Mouse (Mus musculus) adrenal gland, adult 8-10 months (tissue): Measurements from ENCODE around the gene F830045P16Rik. TPM values are rescaled to one million over a fixed set of nuclear protein-coding genes. Genes with fewer than 3 reads are reported as not detected.
"Not testable (repeated sequence)": the region's sequence is repeated elsewhere in the genome, so short reads cannot be mapped to it uniquely, and the experiment has no call there.

Source experiments
- DNase-seq: peaks from one replicate; pipeline ENCODE4 v3.0.0; 2022
- total RNA-seq, 4 experiments: library from RNA; stranded (reverse); gene quantifications; 2 replicates each; pipeline ENCODE4 v1.2.4; 2022

The F830045P16Rik gene
- total RNA-seq, 4 experiments from 2014 or later = not detected

DNA sequence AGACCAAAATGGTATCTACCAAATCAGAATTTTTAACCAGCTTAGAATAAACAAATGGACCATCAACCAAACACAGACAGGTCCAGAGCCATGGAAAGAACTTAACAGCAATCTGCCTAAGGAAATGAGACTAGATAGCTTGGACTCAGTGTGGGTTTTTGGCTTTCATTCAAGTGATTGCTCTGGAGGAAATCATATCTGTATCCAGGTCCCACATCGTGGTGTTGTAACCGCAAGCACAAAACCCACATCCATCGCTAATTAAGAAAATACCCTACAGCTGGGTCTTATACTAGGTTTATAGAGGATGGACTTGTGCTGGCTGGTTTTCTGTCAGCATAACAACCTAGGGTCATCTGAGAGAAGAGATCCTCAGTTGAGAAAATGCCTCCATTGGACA lies 53.3 kb downstream of the F830045P16Rik start:
- DNase-seq = no peak

DNA sequence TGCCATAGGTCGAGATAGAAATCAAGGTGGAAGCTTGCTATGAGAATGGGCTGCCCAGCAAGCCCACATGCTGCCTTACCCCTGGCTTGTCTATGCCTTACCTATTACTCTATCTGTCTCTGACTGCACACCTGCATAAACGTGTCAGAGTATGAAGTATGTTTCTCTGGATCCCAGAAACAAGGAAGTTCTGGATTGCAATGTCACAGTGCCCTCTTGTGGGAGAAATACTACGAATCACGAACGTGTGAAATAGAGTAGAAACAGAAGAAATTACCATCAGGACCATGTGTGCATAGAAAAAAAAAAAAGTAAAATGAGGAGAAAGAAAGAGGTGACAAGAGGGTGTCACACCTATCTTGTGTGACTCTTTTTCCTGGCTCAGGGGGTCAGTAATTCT lies 64.5 kb downstream of the F830045P16Rik start:
- DNase-seq = no peak

DNA sequence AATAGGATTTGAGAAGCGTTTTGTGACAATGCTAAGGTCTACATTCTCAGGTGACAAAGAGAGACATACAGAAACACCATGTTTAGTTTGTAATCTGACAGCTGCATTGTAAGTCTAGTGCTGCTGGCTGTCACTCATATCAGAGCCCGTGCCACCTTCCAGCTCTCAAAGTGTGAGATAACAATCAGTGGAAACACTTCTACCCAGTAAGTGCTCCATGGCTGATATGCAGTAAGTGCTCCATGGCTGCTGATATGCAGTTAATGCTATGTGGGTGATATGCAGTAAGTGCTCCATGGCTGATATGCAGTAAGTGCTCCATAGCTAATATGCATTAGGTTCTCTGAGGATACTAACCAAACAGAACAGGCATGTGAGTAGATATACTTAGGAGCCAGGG lies 65.6 kb downstream of the F830045P16Rik start:
- no peak for DNase-seq

DNA sequence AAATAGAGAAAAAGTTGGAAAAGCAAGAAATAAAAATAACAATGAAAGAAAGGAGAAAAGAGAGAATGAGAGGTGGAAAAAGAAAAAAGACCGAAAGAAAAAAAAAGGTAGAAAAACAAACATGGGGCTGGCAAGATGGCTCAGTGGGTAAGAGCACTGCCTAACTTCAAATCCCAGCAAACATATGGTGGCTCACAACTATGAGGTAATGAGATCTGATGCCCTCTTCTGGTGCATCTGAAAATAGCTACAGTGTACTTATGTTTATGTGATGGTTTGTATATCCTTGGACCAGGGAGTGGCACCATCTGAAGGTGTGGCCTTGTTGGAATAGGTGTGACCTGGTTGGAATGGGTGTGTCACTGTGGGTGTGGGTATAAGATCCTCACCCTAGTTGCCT lies 97.6 kb downstream of the F830045P16Rik start:
- not testable (repeated sequence) for DNase-seq

DNA sequence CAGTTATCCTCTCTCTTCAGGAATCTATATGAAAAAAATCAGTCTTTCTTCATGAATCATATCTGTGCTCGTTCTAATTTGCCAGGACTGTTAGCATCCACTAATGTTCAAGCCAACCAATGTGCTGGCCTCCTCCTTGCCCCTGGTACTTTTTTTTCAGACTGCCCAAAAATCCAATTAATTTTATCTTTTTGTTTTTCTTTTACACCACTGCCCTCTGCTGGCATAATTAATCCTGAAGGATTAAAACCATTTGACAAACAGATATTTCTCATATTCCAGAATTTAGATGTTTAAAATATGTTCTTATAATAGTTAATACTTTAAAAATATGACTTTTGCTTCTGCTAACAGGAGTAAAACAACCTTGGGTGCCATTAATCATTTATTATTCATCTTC lies 101.2 kb downstream of the F830045P16Rik start:
- DNase-seq = no peak

DNA sequence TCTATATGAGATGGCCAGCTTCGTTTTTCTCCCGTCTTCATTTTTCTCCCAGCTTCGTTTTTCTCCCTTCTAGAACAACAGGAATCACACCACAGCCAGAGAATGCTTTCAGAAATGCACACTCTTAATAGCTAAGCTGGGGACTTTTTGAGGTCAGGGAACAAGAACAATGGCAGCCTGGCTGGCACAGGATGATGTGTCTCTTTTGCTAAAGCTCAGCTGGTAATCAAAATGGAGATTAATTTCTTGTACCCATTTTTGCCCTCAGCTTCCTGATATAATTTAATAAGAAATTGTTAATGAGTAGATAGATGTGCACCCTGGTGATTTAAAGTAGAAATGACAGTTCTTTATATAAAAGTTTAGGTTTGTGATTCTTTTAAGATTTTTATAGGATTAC lies 112.7 kb downstream of the F830045P16Rik start:
- no peak for DNase-seq

DNA sequence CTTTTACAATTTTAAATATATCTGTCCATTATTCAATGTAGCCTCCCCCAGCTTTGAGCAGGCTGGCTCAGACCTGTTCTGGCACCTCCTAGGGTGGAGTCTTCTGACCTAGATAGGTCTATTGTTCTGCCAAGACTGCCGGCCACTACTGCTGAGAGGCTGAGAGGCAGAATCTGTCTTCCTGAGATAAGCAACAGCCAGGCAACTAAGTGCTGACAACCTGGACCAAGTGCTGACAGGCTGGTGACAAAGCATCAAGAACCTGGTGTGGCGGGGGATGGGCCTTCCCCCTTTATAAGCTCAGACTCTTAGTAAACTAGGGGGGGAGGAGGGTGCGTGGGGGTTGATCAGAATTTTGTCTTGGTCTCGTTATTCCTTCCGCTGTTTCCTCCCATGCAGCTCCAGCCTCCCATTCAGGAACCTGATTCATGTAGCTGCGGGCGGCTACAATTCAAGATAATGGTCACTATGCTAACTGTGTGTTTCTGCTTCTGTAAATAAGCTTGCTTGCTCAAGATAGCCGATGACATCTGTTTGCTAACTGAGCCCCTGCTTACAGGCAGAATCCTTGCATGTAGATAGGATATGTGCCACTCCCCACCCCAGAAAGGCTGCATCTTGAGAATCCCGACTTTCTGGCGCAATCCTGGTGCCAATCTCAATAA lies 115.4 kb downstream of the F830045P16Rik start:
- DNase-seq = no peak

DNA sequence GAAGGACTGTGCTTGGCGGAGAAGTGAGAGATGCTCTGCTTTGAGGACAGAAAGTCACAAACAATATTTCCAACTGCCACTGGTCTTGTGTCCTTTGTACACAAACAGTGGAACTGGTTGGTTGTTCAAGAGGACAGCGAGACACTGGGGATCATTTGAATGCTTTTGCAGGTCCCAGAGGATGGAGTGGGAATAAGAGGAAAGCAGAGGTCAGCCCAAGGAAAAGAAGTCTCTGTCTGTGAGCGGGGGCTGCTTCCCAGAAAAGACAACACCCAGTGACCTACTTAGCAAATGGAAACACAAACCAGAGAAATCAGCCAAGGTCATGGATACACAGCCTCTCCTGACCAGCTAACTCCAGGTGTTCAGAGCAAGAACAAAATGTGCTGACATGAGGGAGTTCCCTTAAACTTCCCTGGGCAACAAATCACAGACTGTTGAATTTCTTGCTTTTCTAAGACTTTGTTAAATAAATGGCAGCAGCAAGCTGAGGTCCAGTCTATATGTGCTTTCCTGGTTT lies 117.0 kb downstream of the F830045P16Rik start:
- no peak for DNase-seq

DNA sequence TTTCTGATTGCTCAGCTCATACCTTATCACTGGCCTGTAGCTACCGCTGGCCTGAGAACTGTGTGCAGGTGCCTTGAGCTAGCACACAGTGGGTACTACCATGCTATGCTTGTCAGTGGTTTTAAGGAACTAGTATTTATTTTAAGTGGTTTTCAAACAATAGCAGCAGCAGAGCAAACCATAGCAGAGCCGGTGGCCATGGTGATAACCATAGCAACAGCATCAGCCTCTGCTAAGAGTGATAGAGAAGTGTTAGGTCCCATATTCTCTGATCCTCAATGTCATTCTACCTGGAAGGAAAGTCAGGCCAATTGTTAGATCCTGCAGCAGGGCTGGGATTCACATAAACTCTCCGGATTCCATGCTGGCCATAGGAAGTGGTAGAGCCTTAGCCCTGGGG lies 121.8 kb downstream of the F830045P16Rik start:
- no peak for DNase-seq

DNA sequence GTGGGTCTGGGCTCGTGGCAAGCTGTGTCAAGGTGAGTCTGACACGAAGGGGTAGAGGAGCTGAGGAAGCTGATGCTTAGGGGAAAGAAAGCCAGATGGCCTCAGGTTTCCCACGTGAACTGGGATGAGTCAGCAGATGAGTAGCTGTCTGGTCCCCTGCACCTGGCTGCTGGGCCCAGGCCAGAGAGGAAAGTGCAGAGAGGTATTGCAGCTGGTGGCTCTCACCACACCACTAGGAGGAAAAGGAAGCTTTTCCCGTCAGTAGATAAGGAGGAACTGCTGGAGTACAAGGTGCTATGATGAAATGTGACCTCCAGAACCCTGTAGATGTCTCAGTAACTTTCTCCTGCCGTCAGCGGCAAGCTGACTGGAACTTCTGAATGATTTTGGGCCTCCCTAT lies 122.9 kb downstream of the F830045P16Rik start:
- DNase-seq = no peak

DNA sequence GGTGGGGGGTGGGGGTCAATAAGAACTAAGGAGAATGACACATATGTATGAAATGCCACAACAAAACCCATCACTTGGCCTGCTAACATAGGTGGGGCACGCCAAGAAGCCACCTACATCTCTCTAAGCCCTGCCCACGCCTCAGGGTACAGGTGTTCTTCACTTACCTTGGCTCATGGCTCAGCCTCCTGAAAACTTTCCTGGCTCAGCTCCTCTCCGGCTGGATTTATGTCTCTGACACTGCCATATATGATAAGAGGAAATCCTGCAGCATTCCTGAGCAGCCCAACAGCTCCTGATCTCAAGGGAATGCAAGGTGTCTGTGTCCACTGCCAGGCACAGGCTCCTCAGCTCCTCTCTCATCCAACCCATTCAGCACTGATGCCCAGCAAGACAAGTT lies 124.8 kb downstream of the F830045P16Rik start:
- DNase-seq = no peak

DNA sequence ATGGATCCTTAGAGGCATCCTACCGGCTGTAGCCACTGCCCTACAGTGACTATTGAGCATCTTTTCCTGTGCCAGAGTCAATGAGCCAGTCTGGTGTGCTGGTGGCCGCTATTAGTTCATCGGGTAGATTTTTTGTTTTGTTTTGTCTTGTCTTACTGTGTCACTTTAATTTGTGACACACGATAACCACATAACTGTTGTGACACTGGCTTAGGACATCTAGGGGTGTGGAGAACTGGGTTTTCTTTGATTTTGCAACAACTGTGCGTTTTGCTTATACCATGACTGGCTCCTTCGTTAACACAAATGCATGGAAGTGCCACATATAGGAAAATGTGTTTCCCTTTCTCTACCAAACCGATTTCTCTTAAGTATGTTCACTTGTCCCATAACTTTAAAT lies 126.1 kb downstream of the F830045P16Rik start:
- DNase-seq = no peak

DNA sequence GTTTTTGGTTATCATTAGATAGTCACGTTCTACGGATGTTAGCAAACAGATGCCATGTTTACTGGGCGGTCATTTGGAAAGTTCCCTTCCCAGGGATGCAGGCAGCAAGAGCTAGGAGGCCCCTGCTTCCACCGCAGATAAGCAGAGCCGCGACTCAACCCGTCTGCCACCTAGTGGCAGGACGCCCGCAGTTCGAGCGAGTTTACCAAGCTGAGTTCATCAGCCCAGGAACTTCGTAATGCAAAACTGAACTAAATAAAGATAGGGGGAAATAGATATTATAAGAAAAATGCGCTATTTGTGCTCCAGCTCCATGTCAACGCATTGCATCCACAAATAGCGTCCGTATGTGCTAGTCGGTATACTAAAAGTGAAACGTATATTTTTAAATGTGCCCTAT lies 127.9 kb downstream of the F830045P16Rik start:
- DNase-seq = peak; percentile 32

Other genes starting within 250 kb of the F830045P16Rik start
- 1 to 10 TPM in 3 of 4 experiments, under 1 TPM in 1; 0.64 to 1.5 (median 1.3) TPM for gene Ckap2l, start 239.4 kb downstream of the F830045P16Rik start, total RNA-seq
- not detected for gene Il1a, start 226.6 kb downstream of the F830045P16Rik start, total RNA-seq
- 1 to 10 TPM in 3 of 4 experiments, under 1 TPM in 1; 0.87 to 2.7 (median 1.8) TPM for gene Il1b, start 165.5 kb downstream of the F830045P16Rik start, total RNA-seq
- 10 to 100 TPM; 58.4 to 75.6 (median 70.1) TPM for gene Sirpa, start 56.2 kb upstream of the F830045P16Rik start, total RNA-seq
- under 1 TPM in 3 of 4 experiments, not detected in 1; 0.14 to 0.48 (median 0.43) TPM for gene Pdyn, start 163.2 kb upstream of the F830045P16Rik start, total RNA-seq